Mouse (Mus musculus): ENCODE results near the gene Hspg2. TPM values are rescaled to one million over a fixed set of nuclear protein-coding genes. Genes with fewer than 3 reads are reported as not detected.
"Not testable (repeated sequence)": the region's sequence is repeated elsewhere in the genome, so short reads cannot be mapped to it uniquely, and the experiment has no call there.

Gene Hspg2
- total RNA-seq, 2 experiments from 2014 or later, result 14.9 to 15.0 TPM

GRCm38 (mm10) chr4:137556673-137557210 is 88.2 kb downstream of the Hspg2 start:
- no peak for DNase-seq
- intact Hi-C loops (cut with DNase I), result no loop called here

DNA sequence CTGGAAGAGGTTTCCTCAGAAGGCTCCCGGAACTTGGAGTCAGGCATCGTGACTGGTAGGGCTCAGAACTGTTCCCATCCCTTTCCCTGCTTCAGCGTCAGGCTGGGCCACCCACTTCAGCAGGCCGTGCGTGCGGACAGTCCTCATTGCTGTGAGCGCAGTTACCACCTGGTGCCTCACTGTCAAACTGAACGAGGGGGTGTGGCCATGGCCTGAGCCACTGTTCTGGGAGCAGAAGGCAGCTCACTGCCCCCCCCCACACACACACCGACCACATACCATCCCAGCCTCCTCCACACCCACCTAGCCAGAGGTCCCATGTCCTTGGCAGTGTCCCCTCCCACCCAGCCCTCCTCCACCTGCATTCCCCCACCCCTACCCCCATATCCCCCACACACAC is 101.3 kb downstream of the Hspg2 start:
- intact Hi-C loops (cut with DNase I), result no loop called here
- no peak for DNase-seq

DNA sequence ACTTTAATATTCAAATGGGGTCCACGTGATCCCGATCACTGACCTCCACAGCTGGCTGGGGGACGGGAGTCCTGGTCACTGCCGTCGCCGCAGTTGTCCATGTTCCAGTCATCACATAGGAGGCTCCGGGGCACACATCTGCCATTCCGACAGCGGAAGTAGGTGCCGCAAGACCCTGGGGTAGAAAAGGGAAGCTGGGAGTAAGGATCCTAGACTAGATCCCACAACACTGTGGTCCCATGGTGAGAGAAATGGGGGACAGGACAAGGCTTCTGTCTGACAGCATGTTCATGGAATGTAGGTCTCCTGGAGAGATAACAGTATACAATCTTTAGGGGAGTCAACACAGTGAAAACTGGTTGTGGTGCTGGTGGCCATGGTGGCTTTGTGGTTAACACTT is 105.9 kb downstream of the Hspg2 start, which contains the start of gene Ldlrad2:
Gene Ldlrad2 (minus strand): TSS at position 101 of the 400 bp plus-strand sequence.
- intact Hi-C loops (cut with DNase I), result no loop called here
- DNase-seq, result no peak

- no peak for DNase-seq
- intact Hi-C loops (cut with DNase I), result no loop called here
Observed at GRCm38 (mm10) chr4:137577486-137577885, 108.9 kb downstream of the Hspg2 start.

DNA sequence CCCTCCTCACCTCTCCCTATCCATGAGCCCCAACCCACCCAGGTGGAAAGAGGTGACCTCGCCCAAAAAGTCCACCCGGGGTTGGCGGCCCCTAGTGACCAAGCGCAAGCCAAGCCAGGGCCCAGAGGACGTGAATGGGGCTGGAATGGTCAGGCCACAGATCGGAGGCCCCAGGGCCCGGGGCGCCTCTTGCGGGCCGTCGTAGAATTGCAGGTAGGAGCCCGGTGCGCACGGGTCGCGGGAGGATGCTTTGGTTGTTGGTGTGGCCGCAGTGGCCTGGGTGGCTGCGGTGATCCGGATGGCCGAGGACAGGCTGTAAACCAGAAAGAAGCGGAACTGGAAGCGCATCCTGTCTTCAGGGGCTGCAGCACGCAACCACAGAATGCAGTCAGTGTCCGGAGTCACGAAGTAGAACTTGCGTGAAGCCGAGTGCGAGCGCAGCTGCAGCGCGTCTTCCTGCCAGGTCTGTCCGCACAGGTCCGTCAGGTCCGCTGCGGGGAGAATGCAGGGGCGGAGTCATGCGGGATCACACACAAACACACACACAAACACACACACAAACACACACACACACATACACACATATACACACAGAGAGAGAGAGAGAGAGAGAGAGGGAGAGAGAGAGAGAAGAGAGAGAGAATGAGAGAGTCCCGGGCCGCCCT is 109.7 kb downstream of the Hspg2 start:
- intact Hi-C loops (cut with DNase I), result no loop called here
- DNase-seq, result peak; percentile 53

DNA sequence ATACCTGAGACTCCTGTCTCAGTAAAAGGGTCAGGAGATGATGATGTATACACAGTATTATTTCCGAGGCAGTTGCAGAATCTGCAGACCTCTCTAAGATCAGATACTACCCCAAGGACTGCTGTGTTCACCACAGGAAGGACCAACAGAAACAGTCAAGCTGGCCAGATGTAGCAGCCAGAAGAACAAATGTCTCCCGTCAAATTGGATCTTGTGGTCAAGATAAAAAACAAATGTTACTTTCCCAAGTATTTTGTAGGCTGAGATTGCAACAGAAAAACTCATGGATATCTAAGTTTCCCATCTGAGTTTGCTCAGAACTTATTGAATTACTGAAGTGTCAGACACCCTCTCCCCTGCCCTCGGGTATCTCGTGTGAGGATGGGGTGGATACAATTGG is 111.2 kb downstream of the Hspg2 start:
- no peak for DNase-seq
- intact Hi-C loops (cut with DNase I), result no loop called here

DNA sequence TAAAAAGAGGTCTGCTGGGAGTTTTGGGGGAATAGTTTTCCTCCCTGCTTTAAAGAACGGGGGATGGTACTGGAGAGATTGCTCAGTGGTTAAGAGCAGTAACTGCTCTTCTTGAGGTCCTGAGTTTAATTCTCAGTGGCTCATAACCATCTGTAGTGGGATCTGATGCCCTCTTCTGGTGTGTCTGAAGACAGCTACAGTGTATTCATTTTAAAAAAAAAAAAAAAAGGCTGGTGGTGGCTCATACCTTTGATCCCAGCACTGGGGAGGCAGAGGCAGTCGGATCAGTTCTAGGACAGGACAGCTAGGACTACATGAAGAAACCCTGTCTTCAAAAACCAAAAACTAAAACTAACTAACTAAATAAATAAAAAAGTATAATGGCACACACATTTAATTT is 111.7 kb downstream of the Hspg2 start:
- no peak for DNase-seq
- intact Hi-C loops (cut with DNase I), result no loop called here

DNA sequence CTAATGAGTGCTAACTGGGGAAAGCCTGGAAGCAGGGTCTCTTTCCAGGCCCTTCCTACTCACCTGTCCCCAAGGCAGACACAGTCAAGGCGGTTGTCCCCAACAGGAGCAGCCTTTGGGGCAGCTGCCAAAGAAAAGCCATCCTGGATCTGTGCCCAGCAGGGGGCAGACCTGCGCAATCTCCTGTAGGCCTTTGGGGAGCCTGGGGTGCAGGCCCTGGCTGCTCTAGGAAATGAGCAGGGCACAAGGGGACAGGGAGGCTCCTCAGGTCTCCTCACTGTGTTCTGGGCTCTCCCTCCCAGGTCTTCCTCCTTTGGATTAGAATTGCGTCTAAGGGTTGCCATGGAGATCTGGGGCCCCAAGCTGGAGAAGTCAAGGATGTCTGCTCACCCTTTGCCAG is 113.2 kb downstream of the Hspg2 start:
- intact Hi-C loops (cut with DNase I), result no loop called here

GRCm38 (mm10) chr4:137589095-137589494 is 120.5 kb downstream of the Hspg2 start:
- intact Hi-C loops (cut with DNase I); DNase-seq: not testable (repeated sequence)

More for the DNA sequence above, 113.2 kb downstream of the Hspg2 start:
- DNase-seq, result no peak

DNA sequence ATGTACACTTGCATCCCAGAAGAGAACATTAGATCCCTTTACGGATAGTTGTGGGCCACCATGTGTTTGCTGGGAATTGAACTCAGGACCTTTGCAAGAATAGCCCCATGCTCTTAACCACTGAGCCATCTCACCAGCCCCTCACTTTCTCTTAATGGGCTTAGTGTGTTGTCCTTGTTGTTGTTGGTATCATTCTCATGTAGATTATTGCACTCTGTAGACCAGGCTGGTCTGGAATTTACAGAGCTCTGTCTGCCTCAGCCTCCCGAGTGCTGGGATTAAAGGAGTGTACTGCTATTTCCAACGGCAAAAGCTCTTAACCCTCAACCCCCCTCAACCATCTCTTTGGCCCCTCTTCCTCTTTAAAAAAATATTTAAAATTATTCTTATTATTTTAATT is 121.0 kb downstream of the Hspg2 start:
- intact Hi-C loops (cut with DNase I), result no loop called here
- no peak for DNase-seq

- intact Hi-C loops (cut with DNase I), result no loop called here
- DNase-seq, result peak; percentile 15
Observed at GRCm38 (mm10) chr4:137590961-137591360, 122.4 kb downstream of the Hspg2 start.

DNA sequence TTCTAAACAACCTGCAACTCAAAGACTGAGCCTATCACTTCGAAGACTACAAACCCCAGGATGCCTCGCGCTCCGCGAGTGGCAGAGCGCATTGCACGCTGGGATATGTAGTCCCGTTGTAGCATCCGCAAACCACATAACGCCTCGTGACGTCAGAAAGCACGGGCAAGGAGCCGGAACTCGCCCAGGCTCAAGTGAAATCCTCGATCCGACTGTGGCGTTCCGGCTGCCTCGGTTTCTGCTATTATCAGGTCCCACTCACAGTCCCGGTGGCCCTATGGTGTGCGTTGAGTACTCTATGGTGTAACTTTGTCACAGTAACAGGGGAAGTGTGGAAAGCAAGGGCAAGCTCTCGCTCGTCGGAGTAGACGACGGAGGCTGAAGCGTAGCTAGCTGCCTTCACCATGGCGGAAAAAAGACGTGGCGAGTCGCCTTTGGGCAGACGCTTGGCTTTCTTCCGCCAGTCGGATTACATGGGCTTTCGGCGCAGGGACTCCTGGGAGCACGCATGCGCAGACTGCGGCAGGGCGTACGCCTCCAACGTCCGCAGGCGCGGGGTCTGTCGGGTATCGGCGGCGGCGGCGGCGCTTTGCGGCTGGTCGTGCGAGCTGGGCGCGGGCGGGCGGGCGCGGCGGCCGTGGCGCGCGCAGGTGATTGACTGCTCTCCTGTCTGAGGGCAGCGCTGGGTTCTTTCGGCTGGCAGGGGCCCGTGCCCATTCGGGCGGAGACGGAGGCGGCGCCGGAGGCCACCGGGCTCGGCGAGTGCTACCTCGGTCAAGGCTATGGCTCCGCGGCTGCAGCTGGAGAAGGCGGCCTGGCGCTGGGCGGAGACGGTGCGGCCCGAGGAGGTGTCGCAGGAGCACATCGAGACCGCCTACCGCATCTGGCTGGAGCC is 125.3 kb downstream of the Hspg2 start, which contains the start of gene Usp48:
Gene Usp48 (plus strand): TSS at position 155 of the 895 bp plus-strand sequence.
- intact Hi-C loops (cut with DNase I), result no loop called here
- DNase-seq, result peak; percentile 100

DNA sequence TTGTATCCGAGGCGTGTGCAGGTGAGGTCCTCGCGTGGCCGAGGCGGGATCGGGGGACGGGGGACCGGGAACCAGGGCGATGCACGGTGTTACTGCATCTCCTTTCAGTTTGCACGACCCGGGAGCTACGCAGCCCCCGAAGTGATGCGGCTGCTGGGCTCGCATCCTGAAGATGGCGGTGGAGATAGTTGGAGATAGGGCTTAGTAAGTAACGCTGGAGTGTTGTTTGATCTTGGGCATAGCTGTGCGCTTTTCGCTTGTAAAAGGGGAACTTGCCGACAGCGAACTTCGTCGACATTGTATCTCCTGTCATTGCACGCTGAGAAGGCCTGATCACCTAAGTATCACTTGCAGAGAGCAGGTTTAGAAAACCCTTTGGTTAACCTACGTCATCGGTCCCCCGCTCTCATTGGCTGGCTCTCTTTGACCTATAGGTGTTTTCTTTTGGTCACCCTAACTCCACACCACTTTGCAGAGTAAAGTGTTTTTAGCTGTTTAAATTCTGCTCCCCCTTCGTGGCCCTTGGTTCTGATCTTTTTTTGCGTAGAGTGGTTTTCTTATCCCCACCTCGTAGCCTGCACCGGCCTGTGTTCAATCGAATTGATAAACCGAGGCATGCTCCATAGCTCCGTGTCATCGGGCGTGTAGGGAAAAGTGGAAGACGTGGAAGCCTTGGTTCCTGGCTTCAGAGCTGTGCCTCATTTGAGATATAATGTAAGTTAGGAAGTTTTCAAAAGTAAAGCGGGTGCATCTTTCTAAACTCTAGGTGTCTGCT is 126.1 kb downstream of the Hspg2 start:
- DNase-seq, result no peak

GRCm38 (mm10) chr4:137597098-137597630 is 128.6 kb downstream of the Hspg2 start:
- no peak for DNase-seq
- intact Hi-C loops (cut with DNase I), result no loop called here

More for the DNA sequence above, 126.1 kb downstream of the Hspg2 start:
- intact Hi-C loops (cut with DNase I), result no loop called here

DNA sequence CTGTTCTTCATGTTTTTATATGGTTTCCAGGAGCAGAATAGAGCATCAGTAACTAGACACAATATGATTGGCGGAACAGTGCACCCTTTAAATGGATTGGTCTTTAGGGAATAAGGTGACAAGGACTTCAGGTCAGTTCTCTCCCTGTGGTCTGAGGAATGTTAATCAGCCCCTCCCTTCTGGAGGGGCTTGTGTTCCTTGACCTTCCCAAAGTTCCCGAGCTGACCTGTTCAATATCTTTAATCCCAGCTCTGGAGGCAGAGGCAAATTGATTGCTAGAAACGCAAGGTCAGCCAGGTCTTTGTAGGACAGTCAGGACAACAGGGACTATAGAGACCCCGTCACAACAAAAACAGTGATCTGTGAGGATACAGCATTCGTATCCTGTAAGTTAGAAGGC is 130.0 kb downstream of the Hspg2 start:
- DNase-seq, result no peak
- intact Hi-C loops (cut with DNase I), result no loop called here

DNA sequence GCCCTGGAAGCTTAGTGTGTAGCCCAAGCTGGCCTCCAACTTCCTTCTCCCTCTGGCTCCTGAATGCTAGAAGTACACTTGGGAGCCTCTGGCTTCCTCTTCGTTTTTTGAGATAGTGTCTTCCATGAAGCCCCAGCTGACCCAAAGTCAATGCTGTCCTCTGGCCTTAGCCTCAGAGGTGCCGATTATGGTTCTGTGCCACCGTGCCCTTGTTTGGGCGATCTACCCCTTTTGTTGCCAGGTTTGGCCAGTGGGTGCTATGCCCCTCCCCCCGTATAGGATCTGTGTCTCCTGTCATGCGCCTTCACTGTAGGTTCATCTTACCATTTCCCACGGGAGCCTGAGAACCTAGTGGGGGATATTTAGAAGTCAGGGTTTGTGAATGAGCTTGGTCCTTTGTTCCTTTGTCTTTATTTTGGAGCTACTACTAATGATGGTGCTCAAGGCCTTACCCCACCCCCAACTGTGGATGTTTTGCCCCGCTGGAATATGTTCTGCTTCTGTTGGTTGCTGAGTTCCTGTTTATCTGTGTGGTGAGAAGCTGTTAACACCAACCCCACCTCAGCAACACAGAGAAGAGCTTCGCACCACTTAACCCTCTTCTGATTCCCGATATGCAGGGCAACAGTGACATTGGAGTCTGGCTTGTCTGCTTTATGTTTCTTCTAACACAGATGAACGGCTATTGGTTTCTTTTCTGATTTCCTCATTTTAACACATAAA is 135.0 kb downstream of the Hspg2 start:
- DNase-seq, result no peak
- intact Hi-C loops (cut with DNase I), result no loop called here

DNA sequence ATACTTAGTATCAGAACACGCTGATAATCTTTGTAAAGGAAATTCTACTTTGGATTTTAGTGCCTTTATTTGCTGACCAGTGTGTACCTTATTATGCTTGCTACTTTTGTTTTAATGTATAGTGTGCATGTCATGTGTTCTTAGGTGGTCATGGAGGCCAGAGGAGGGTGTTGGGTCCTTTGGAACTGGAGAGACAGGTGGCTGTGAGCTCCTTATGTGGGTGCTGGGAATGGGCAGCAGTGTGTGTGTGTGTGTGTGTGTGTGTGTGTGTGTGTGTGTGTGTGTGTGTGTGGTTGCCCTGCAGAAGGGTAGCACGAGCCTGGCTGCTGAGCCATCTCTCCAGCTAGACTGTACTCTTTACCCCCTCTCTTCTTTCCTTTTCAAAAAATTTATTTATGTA is 138.5 kb downstream of the Hspg2 start:
- intact Hi-C loops (cut with DNase I), result no loop called here
- DNase-seq, result no peak

- no peak for DNase-seq
- intact Hi-C loops (cut with DNase I), result no loop called here
Observed at GRCm38 (mm10) chr4:137609281-137609680, 140.7 kb downstream of the Hspg2 start.

GRCm38 (mm10) chr4:137609702-137610101 is 141.1 kb downstream of the Hspg2 start:
- intact Hi-C loops (cut with DNase I), result no loop called here
- no peak for DNase-seq

GRCm38 (mm10) chr4:137610256-137610655 is 141.7 kb downstream of the Hspg2 start:
- DNase-seq, result no peak

More at GRCm38 (mm10) chr4:137610256-137610655, 141.7 kb downstream of the Hspg2 start:
- intact Hi-C loops (cut with DNase I), result no loop called here
